27 mouse cellular contexts compared by ENCODE assay signal in genomic region chr5:113285541-113285940, GRCm38 (mm10). TPM values are rescaled to one million over a fixed set of nuclear protein-coding genes. Genes with fewer than 3 reads are reported as not detected.
A peak's percentile ranks its signal among the peaks of the same experiment; 100 is the strongest.
DNase-seq lines count a peak whose midpoint lies in the region; ATAC-seq and TF ChIP-seq lines count a peak whose summit lies in the region.
"Had no signal": no experiment of that assay in that cellular context is flagged by ENCODE, and none has a peak within 500 bp of the region (broad histone marks: within the 10 kb centered on the region; RNA-seq: fewer than 3 reads in every experiment).

No protein-coding gene starts in this region.

- DNase-seq in cerebellum, adult 2 months: no peak
- DNase-seq in cerebellum, postnatal 36 days: no peak
- no peak for DNase-seq in lung, postnatal 0 days (ENCODE audit: low spot score)
- DNase-seq in lung, adult 18-20 months: no peak
- DNase-seq in liver, postnatal 0 days: no peak
- DNase-seq: adrenal gland, adult 8-10 months; gastrocnemius, postnatal 36 days; heart, postnatal 10 days; kidney, adult 8-10 months; kidney, postnatal 14 days; left cerebral cortex, postnatal 4 days; lung, adult 2 months; lung, postnatal 36 days had no signal

- no peak overlapping the region for H3K4me3 ChIP-seq in cerebellum, adult 2 months (replicated peaks; ENCODE audit: insufficient read depth, low read depth, low read length)
- no peak overlapping the region for H3K4me3 ChIP-seq in intestine, postnatal 0 days (ENCODE audit: low read depth, low read length)
- H3K4me3 ChIP-seq in intestine, embryonic 15.5 days (replicated peaks): no peak overlapping the region
- no peak overlapping the region for H3K4me3 ChIP-seq in lung, postnatal 0 days (ENCODE audit: low read depth, low read length)
- no peak overlapping the region for H3K4me3 ChIP-seq in embryonic fibroblast, embryonic 13.5 days (ENCODE audit: insufficient read depth, low read length)
- no peak overlapping the region for H3K4me3 ChIP-seq in liver, postnatal 0 days (ENCODE audit: low read depth, low read length)
- H3K4me3 ChIP-seq: forebrain, embryonic 12.5 days; heart, embryonic 13.5 days; liver, embryonic 12.5 days; midbrain, embryonic 15.5 days had no signal

- H3K36me3 ChIP-seq in intestine, postnatal 0 days (ENCODE audit: control insufficient read depth, insufficient read depth): no peaks in the 10 kb centered on the region
- no peaks in the 10 kb centered on the region for H3K36me3 ChIP-seq in intestine, embryonic 15.5 days
- H3K36me3 ChIP-seq in lung, postnatal 0 days (ENCODE audit: insufficient read depth, low read length): no peaks in the 10 kb centered on the region
- no peaks in the 10 kb centered on the region for H3K36me3 ChIP-seq in liver, postnatal 0 days (replicated peaks; ENCODE audit: insufficient read depth, low read length)
- H3K36me3 ChIP-seq: forebrain, embryonic 12.5 days; G1E; heart, embryonic 13.5 days; liver, embryonic 12.5 days had no signal

- TF ChIP-seq POLR2A in cerebellum, adult 2 months (IDR thresholded peaks at IDR 0.05; ENCODE audit: borderline replicate concordance, insufficient read depth, low read length): no peak
- TF ChIP-seq POLR2A in embryonic fibroblast, embryonic 13.5 days (IDR thresholded peaks at IDR 0.05; ENCODE audit: low read depth, low read length): no peak

- H3K9me3 ChIP-seq in intestine, postnatal 0 days (ENCODE audit: control insufficient read depth): no peaks in the 10 kb centered on the region
- H3K9me3 ChIP-seq in intestine, embryonic 15.5 days: no peaks in the 10 kb centered on the region
- no peaks in the 10 kb centered on the region for H3K9me3 ChIP-seq in lung, postnatal 0 days (ENCODE audit: low read length)
- H3K9me3 ChIP-seq in liver, postnatal 0 days (ENCODE audit: low read length): no peaks in the 10 kb centered on the region
- H3K9me3 ChIP-seq: forebrain, embryonic 12.5 days; heart, embryonic 13.5 days; liver, embryonic 12.5 days; midbrain, embryonic 15.5 days had no signal

- WGBS in cerebellum, adult 2 months: 65% methylated on average over 16 of the region's 16 CpGs
- WGBS in intestine, postnatal 0 days: 70% methylated on average over 16 of the region's 16 CpGs
- 64% methylated on average over 16 of the region's 16 CpGs for WGBS in intestine, embryonic 15.5 days
- WGBS in lung, postnatal 0 days: 54% methylated on average over 16 of the region's 16 CpGs
- WGBS in liver, postnatal 0 days (ENCODE audit: insufficient replicate concordance): 51% methylated on average over 16 of the region's 16 CpGs

- TF ChIP-seq EP300 in lung, postnatal 0 days (IDR thresholded peaks at IDR 0.05): no peak
- no peak for TF ChIP-seq EP300 in liver, postnatal 0 days (IDR thresholded peaks at IDR 0.05; ENCODE audit: low read depth)

- no peaks in the 10 kb centered on the region for H3K27me3 ChIP-seq in cerebellum, adult 2 months (ENCODE audit: control insufficient read depth, insufficient read depth, low read length)
- peaks cover 23% of the 10 kb centered on the region for H3K27me3 ChIP-seq in intestine, postnatal 0 days (replicated peaks; ENCODE audit: control insufficient read depth, insufficient read depth, low read length)
- H3K27me3 ChIP-seq in intestine, embryonic 15.5 days (replicated peaks): peaks cover 22% of the 10 kb centered on the region
- H3K27me3 ChIP-seq in lung, postnatal 0 days (replicated peaks; ENCODE audit: insufficient read depth, low read length): peaks cover 12% of the 10 kb centered on the region
- peaks cover 27% of the 10 kb centered on the region for H3K27me3 ChIP-seq in liver, postnatal 0 days (ENCODE audit: insufficient read depth, low read length)

- H3K4me1 ChIP-seq in cerebellum, adult 2 months (ENCODE audit: control insufficient read depth, insufficient read depth, low read length): peaks cover 37% of the 10 kb centered on the region
- H3K4me1 ChIP-seq in intestine, postnatal 0 days (replicated peaks; ENCODE audit: control insufficient read depth, insufficient read depth, low read length): no peaks in the 10 kb centered on the region
- H3K4me1 ChIP-seq in intestine, embryonic 15.5 days (replicated peaks): 0 out of 2 replicates have a peak, but pooled peaks cover 4% of the 10 kb centered on the region
- H3K4me1 ChIP-seq in lung, postnatal 0 days (ENCODE audit: insufficient read depth, low read depth, low read length): no peaks in the 10 kb centered on the region
- H3K4me1 ChIP-seq in embryonic fibroblast, embryonic 13.5 days (ENCODE audit: control insufficient read depth, insufficient read depth, low read length): no peaks in the 10 kb centered on the region
- H3K4me1 ChIP-seq in liver, postnatal 0 days (ENCODE audit: insufficient read depth): no peaks in the 10 kb centered on the region
- H3K4me1 ChIP-seq: heart, embryonic 13.5 days; liver, embryonic 12.5 days had no signal

- no peak overlapping the region for H3K9ac ChIP-seq in intestine, postnatal 0 days (ENCODE audit: low read depth, low read length)
- H3K9ac ChIP-seq in intestine, embryonic 15.5 days: no peak overlapping the region
- H3K9ac ChIP-seq in lung, postnatal 0 days (replicated peaks; ENCODE audit: low read depth): no peak overlapping the region
- no peak overlapping the region for H3K9ac ChIP-seq in liver, postnatal 0 days (replicated peaks)
- H3K9ac ChIP-seq: forebrain, embryonic 12.5 days; heart, embryonic 13.5 days; hindbrain, embryonic 14.5 days; liver, embryonic 12.5 days; midbrain, embryonic 15.5 days had no signal

- no peak overlapping the region for H3K4me2 ChIP-seq in intestine, postnatal 0 days (replicated peaks; ENCODE audit: low read depth)
- no peak overlapping the region for H3K4me2 ChIP-seq in intestine, embryonic 15.5 days (replicated peaks)
- H3K4me2 ChIP-seq in lung, postnatal 0 days (replicated peaks; ENCODE audit: low read depth, low read length): no peak overlapping the region
- H3K4me2 ChIP-seq in liver, postnatal 0 days (ENCODE audit: low read depth, low read length): no peak overlapping the region
- H3K4me2 ChIP-seq: forebrain, embryonic 12.5 days; heart, embryonic 13.5 days; hindbrain, embryonic 14.5 days; liver, embryonic 12.5 days; midbrain, embryonic 15.5 days had no signal

- no peak overlapping the region for H3K27ac ChIP-seq in cerebellum, adult 2 months (ENCODE audit: insufficient read depth, low read length)
- no peak overlapping the region for H3K27ac ChIP-seq in intestine, postnatal 0 days (ENCODE audit: low read depth, low read length)
- no peak overlapping the region for H3K27ac ChIP-seq in intestine, embryonic 15.5 days
- H3K27ac ChIP-seq in lung, postnatal 0 days (ENCODE audit: low read length): no peak overlapping the region
- H3K27ac ChIP-seq in embryonic fibroblast, embryonic 13.5 days (ENCODE audit: insufficient read depth, low read length): no peak overlapping the region
- H3K27ac ChIP-seq in liver, postnatal 0 days (ENCODE audit: low read depth): no peak overlapping the region
- H3K27ac ChIP-seq: forebrain, embryonic 12.5 days; heart, embryonic 13.5 days; hindbrain, embryonic 14.5 days; liver, embryonic 12.5 days; midbrain, embryonic 15.5 days had no signal

- TF ChIP-seq CTCF in cerebellum, adult 2 months (IDR thresholded peaks at IDR 0.05; ENCODE audit: borderline replicate concordance, insufficient read depth, low read depth, low read length): peak; percentile 32; the same call in 1 of the 2 replicates
- peak; percentile 31; the same call in 1 of the 2 replicates for TF ChIP-seq CTCF in intestine, postnatal 0 days (IDR thresholded peaks at IDR 0.05; ENCODE audit: low read depth)
- TF ChIP-seq CTCF in lung, postnatal 0 days (IDR thresholded peaks at IDR 0.05): peak; percentile 19; the same call in 1 of the 2 replicates
- peak; percentile 25; the same call in 1 of the 2 replicates for TF ChIP-seq CTCF in embryonic fibroblast, embryonic 13.5 days (IDR thresholded peaks at IDR 0.05; ENCODE audit: borderline replicate concordance, insufficient read depth, low read length)
- TF ChIP-seq CTCF in liver, postnatal 0 days (IDR thresholded peaks at IDR 0.05; ENCODE audit: low read depth): no peak

- ATAC-seq in intestine, postnatal 0 days: no peak
- no peak for ATAC-seq in intestine, embryonic 15.5 days
- no peak for ATAC-seq in lung, postnatal 0 days
- no peak for ATAC-seq in liver, postnatal 0 days
- ATAC-seq: liver, embryonic 12.5 days; midbrain, embryonic 15.5 days had no signal

RNA-seq across cellular contexts. Expression of gene Sgsm1, which starts 25.0 kb away (rescaled TPM):
- polyA plus RNA-seq in cerebellum, adult 2 months (2012; rRNA removed): 73.9 and 77.7 TPM in 2 replicates
- 4.0 TPM in 2 replicates for polyA plus RNA-seq in intestine, postnatal 0 days (2015; fragmentation: Nextera tagmentation; extraction: Ambion mirVana)
- polyA plus RNA-seq in intestine, embryonic 15.5 days (2015; fragmentation: Nextera tagmentation; extraction: Ambion mirVana): 9.6 and 11.3 TPM in 2 replicates
- polyA plus RNA-seq in lung, postnatal 0 days (2015; fragmentation: Nextera tagmentation; extraction: Ambion mirVana): 1.2 and 1.5 TPM in 2 replicates
- polyA plus RNA-seq in embryonic fibroblast, embryonic 13.5 days (2011; ENCODE audit: insufficient read length, low read depth, missing spikeins): 1.1 and 1.9 TPM in 2 replicates
- polyA plus RNA-seq in liver, postnatal 0 days (2015; fragmentation: Nextera tagmentation; extraction: Ambion mirVana): 0.45 and 0.49 TPM in 2 replicates
- polyA plus RNA-seq: G1E had no signal

RNA-seq across cellular contexts. Expression of gene Tmem211, which starts 58.8 kb away (rescaled TPM):
- polyA plus RNA-seq in cerebellum, adult 2 months (2012; rRNA removed): 0.10 and 0.18 TPM in 2 replicates
- polyA plus RNA-seq in intestine, postnatal 0 days (2015; fragmentation: Nextera tagmentation; extraction: Ambion mirVana): not detected in 2 replicates
- not detected in 2 replicates for polyA plus RNA-seq in intestine, embryonic 15.5 days (2015; fragmentation: Nextera tagmentation; extraction: Ambion mirVana)
- not detected in 2 replicates for polyA plus RNA-seq in lung, postnatal 0 days (2015; fragmentation: Nextera tagmentation; extraction: Ambion mirVana)
- polyA plus RNA-seq in embryonic fibroblast, embryonic 13.5 days (2011; ENCODE audit: insufficient read length, low read depth, missing spikeins): not detected in 2 replicates
- not detected in 2 replicates for polyA plus RNA-seq in liver, postnatal 0 days (2015; fragmentation: Nextera tagmentation; extraction: Ambion mirVana)
- polyA plus RNA-seq: C2C12; cortical plate, adult 2 months; G1E; heart, embryonic 13.5 days; hindbrain, embryonic 14.5 days; intestine, embryonic 14.5 days; liver, embryonic 12.5 days; neural tube, embryonic 11.5 days; stomach, embryonic 14.5 days had no signal
